Mouse (Mus musculus) neutrophil, adult 65 days (primary cell): Measurements from ENCODE around the gene Ppp3cb. TPM values are rescaled to one million over a fixed set of nuclear protein-coding genes. Genes with fewer than 3 reads are reported as not detected.

Experiments
- total RNA-seq: library from RNA; stranded (reverse); gene quantifications from 2 replicates; pipeline ENCODE4 v1.2.4, GENCODE M21; 2023

The Ppp3cb gene
- total RNA-seq: 37.6 and 37.7 TPM in 2 replicates

DNA sequence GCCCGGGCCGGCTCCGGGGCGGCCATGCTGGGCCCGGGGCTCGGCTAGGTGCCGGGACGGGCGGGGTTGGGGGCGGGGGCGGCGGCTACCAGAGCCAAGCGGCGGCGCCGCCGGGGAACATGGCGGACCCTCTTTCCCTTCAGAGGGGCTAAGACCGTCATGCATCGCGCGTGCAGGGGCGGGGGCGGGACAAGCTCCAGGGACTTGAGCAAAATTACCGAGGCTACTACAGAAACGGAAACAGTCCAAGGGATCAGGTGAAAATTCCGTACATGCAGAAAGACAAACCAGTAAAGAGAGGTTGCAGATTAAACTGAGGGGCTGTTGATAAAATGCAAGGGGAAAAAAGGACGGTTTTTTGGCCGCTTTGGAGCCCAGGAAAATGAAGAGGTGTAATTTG lies at the start of gene Ppp3cb:
Ppp3cb (minus strand) TSS at position 159 of the 400 bp plus-strand sequence.

DNA sequence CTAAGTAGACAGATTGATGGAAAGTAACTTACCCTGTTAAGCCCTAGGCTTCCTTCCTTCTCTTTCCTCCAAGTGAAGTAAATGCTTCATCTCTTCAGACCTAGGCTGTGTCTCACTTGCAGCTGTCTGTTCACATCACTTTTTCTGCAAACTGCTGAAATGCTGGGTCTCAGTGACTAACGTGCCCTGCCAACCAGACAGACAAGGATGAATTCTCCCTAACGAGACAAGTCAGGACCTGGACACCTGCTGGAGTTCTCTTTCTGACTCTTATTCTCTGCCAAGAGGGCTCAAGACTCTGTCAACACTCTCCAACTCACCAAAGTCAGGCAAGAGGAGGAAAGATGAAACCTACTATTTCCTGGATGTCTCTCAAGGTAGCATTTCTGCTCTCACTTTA lies 49.8 kb downstream of the Ppp3cb start, which contains the start of gene Mss51:
Mss51 (minus strand) TSS at position 299 of the 400 bp plus-strand sequence.

DNA sequence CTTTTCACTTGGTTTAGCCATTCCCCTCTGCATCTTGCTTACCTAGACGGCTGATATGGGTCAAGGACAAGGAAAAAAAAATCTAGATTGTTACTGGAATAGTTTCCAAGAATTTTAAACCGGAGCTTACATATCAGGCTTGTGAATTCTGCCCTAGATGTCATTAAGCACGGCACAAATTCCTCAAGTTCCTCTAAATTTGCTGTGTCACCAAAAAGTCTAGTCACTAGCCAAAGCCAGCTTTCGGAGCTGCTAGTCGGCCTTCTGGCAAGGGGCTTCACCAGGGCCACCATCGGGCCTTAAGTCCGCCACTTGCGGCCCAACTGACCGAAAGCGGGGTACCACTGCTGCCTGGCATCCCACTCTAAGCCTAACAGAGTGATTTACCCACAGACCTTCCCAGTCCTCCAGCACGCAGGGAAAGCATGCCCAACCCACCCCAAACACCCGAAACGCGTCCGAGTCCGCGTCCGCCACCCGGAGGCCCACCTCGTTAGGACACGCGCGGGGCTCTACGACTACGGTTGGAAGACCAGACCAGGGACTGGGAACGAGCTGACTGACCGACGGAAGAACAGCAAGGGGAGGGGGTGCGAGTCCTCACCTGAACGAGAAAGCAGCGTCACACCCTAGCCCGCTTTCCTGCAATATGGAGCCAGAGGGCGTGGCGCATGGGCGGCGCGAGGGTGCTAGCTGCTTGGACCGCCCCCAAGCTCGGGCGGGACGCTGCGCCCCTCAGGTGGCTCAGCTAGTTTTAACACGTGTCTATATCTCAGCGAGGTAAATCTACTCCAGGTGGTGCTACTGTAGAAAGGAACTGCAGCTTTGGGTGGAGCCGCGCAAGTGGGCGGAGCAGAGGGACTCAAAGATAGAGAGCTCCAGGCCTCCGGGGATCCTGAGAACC lies 66.8 kb downstream of the Ppp3cb start, which contains the start of gene Anxa7:
Anxa7 (minus strand) TSS at position 843 of the 904 bp plus-strand sequence.

DNA sequence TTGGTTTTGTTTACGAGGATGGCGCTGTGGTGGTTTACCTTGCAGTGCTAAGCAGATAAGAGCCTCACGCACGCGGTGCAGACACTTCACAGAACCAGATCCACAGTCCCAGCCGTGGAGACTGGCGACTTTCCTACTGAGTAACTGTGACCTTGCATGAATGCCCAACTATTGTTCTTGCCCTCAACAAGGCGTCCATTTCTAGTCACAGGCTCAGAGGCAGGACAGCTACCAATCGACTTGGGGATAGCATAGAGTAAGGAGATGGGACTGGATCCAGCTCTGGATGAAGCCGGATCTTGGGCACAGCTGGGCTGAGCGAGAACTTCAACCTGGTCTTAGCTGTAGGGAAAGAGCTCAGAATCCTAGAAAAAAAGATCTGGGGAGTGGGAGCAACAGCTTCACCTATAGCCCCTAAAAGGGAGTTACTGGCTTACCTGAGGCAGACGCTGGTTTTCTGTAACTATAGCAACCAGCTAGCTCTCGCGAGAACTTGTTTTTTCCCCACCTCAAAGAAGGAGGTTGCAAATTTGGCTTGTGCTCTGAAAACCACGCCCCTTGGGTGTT lies 94.5 kb downstream of the Ppp3cb start, which contains the start of gene Cfap70:
Cfap70 (minus strand) TSS at position 462 of the 567 bp plus-strand sequence.

Other genes with a start within 250 kb of the Ppp3cb start
- 15.8 and 17.2 TPM in 2 replicates for gene Ecd, start 198.5 kb downstream of the Ppp3cb start, total RNA-seq
- gene Fam149b, start 198.4 kb downstream of the Ppp3cb start, total RNA-seq: 17.1 and 18.2 TPM in 2 replicates
- gene Dnajc9, start 157.7 kb downstream of the Ppp3cb start, total RNA-seq: 33.3 and 35.2 TPM in 2 replicates
- 17.7 and 23.3 TPM in 2 replicates for gene Mrps16, start 152.9 kb downstream of the Ppp3cb start, total RNA-seq
- gene Cfap70, start 94.3 kb downstream of the Ppp3cb start, total RNA-seq: not detected in 2 replicates
- gene Anxa7, start 66.4 kb downstream of the Ppp3cb start, total RNA-seq: 51.9 and 57.8 TPM in 2 replicates
- 1.3 and 1.8 TPM in 2 replicates for gene Mss51, start 49.7 kb downstream of the Ppp3cb start, total RNA-seq
- 2.5 and 2.9 TPM in 2 replicates for gene Usp54, start 94.5 kb upstream of the Ppp3cb start, total RNA-seq
- not detected in 2 replicates for gene Myoz1, start 110.0 kb upstream of the Ppp3cb start, total RNA-seq
- gene Synpo2l, start 121.8 kb upstream of the Ppp3cb start, total RNA-seq: not detected in 2 replicates
- gene Sec24c, start 127.7 kb upstream of the Ppp3cb start, total RNA-seq: 193 and 233 TPM in 2 replicates
- gene Fut11, start 148.4 kb upstream of the Ppp3cb start, total RNA-seq: 3.5 and 4.5 TPM in 2 replicates
- gene Chchd1, start 156.4 kb upstream of the Ppp3cb start, total RNA-seq: 17.2 and 20.5 TPM in 2 replicates
- 133 and 198 TPM in 2 replicates for gene Zswim8, start 161.0 kb upstream of the Ppp3cb start, total RNA-seq
- 31.7 and 32.4 TPM in 2 replicates for gene Ndst2, start 188.0 kb upstream of the Ppp3cb start, total RNA-seq
- 59.7 and 70.1 TPM in 2 replicates for gene Camk2g, start 247.5 kb upstream of the Ppp3cb start, total RNA-seq